Mouse (Mus musculus): ENCODE results near the gene Fas. TPM values are rescaled to one million over a fixed set of nuclear protein-coding genes. Genes with fewer than 3 reads are reported as not detected.
A peak's percentile ranks its signal among the peaks of the same experiment; 100 is the strongest.

Gene Fas
- polyA plus RNA-seq, 1 experiment from 2014 or later, result 1.9 TPM

DNA sequence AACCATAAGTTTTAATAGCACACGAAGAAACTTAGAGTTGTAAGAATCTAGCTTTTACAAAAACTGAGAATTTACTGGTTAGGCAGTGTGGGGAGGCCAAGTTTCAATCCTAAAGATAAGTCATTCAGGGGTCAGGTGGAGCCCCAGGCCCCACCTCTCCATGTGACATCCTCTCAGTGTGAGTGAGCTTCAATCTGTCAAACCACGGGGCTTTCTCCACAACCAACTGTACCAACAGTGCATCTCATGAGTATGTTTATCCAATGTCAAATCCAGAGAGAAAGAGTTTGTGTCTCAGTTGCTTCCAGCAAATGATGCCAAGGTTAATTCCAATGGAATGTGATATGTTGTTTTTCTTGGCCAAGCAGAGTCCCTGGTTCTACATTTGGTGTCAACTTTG lies 5.6 kb upstream of the Fas start:
- WGBS (ENCODE audit: insufficient replicate concordance), result 29% methylated on average over 2 of the region's 2 CpGs

DNA sequence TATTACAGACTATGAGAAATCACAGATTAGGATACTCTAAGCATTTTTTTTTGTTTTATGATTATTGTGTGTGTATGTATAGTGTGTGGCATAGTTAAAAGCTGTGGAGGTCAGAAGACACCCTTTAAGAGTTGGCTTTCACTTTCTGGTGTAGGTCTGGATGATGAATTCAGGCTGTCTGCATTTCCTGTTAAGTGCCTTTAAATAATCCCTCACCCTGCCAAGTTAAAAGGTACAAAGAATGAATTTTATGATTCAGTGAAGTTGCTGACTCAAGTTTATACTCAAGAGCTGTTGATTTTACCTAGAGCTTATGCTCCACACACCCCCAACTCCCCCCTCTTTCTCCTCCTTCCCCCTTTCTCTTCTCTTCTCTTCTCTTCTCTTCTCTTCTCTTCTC lies 3.2 kb upstream of the Fas start:
- H3K9ac ChIP-seq, result no peak overlapping the region
- no peak overlapping the region for H3K4me2 ChIP-seq
- no peak overlapping the region for H3K4me3 ChIP-seq (replicated peaks)
- DNase-seq (no peak), ATAC-seq (ENCODE audit: low read depth) (no peak)
- H3K36me3 ChIP-seq, result no peaks in the 10 kb centered on the region
- H3K27ac ChIP-seq, result no peak overlapping the region
- peaks cover 4% of the 10 kb centered on the region for H3K4me1 ChIP-seq (replicated peaks)
- no peaks in the 10 kb centered on the region for H3K27me3 ChIP-seq
- H3K9me3 ChIP-seq (replicated peaks), result no peaks in the 10 kb centered on the region

More for the DNA sequence above, 5.6 kb upstream of the Fas start:
- no peaks in the 10 kb centered on the region for H3K9me3 ChIP-seq (replicated peaks)
- no peak overlapping the region for H3K4me2 ChIP-seq
- H3K27me3 ChIP-seq, result no peaks in the 10 kb centered on the region
- no peak overlapping the region for H3K27ac ChIP-seq
- no peaks in the 10 kb centered on the region for H3K36me3 ChIP-seq
- DNase-seq (no peak), ATAC-seq (ENCODE audit: low read depth) (no peak)
- H3K4me1 ChIP-seq (replicated peaks), result no peaks in the 10 kb centered on the region
- no peak overlapping the region for H3K9ac ChIP-seq
- H3K4me3 ChIP-seq (replicated peaks), result no peak overlapping the region

DNA sequence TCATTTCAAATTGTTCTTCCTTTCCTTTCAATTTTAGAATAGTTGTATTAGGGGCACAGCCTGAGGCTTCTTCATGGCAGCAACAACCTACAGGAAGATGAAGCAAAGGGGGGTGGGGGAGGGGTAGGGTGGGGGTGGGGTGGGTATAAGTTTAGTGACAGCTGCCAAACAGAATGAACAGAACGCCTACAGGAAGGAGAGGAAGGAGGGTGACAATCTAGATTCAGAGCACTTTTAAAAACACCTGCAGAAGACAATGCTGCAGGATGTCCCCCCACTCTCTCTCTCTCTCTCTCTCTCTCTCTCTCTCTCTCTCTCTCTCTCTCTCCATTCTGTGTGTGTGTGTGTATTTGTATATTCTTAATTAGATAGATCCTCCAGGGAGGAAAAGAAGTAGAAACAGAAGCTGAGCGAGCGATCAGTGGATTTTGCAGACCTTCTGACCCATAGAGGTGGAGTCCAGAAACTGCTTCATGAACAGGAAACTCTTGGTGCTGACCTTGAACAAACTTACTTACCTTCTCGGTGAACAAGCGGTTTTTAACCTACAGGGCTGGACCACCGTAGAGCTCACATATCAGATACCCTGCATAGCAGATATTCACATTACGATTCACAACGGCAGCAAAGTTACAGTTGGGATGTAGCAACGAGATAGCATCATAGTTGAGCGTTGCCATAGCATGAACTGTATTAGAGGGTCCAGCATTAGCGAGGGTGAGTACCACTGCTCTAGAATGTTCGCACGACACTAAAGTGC lies 2.6 kb upstream of the Fas start:
- H3K4me2 ChIP-seq, result no peak overlapping the region
- H3K9ac ChIP-seq, result no peak overlapping the region
- no peaks in the 10 kb centered on the region for H3K27me3 ChIP-seq
- ATAC-seq (ENCODE audit: low read depth) (no peak), DNase-seq (no peak)
- H3K36me3 ChIP-seq, result no peaks in the 10 kb centered on the region
- H3K4me1 ChIP-seq (replicated peaks), result peaks cover 4% of the 10 kb centered on the region
- H3K27ac ChIP-seq, result no peak overlapping the region
- 48% methylated on average over 13 of the region's 13 CpGs for WGBS (ENCODE audit: insufficient replicate concordance)
- H3K9me3 ChIP-seq (replicated peaks), result no peaks in the 10 kb centered on the region
- H3K4me3 ChIP-seq (replicated peaks), result no peak overlapping the region

DNA sequence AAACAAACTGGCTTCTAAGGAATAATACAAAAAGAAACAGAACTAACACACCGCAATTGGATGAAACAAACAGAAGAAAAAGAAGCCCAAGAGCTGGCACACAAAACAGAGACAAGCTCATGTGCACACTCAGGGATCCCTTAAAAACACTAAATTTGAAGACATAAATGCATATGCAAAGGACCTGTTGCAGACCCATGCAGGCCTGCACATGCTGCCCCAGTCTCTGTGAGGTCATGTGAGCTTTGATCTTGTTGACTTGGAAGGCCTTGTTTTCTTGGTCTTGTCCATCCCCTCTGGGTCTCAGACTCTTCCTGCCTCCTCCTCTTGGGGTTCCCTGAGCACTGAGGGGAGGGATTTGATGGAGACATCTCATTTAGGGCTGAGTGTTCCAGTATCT lies 1.8 kb upstream of the Fas start:
- ATAC-seq (ENCODE audit: low read depth) (no peak), DNase-seq (no peak)
- H3K4me2 ChIP-seq, result no peak overlapping the region
- no peaks in the 10 kb centered on the region for H3K9me3 ChIP-seq (replicated peaks)
- H3K4me1 ChIP-seq (replicated peaks), result peaks cover 4% of the 10 kb centered on the region
- no peak overlapping the region for H3K27ac ChIP-seq
- no peaks in the 10 kb centered on the region for H3K27me3 ChIP-seq
- H3K9ac ChIP-seq, result no peak overlapping the region
- H3K36me3 ChIP-seq, result no peaks in the 10 kb centered on the region
- H3K4me3 ChIP-seq (replicated peaks), result no peak overlapping the region
- WGBS (ENCODE audit: insufficient replicate concordance), result 65% methylated on average over 1 of the region's 1 CpGs

DNA sequence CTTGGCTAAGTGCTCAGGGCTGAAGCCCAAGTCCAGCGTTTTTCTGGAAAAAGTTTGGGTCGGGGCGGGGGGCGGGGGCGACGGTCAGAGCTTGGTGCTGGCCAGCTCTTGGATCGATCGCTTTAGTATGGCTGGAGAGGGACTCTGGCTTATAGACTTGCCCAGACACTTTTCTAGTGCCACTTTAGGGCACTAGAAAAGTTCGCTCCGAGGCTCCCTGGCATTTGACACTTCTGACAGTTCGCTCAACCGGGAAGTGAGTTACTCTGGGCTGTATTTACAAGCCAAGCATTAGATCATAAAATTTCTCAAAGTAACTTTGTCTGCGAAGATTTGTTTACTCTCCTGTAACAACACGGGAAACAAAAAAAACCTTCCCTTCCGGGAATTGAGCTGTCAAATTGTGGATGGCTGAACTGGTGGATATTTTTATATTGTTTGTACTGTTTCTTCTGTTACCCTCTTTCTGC lies 441 bp downstream of the Fas start:
- peak overlapping the region; percentile 54 for H3K9ac ChIP-seq
- WGBS (ENCODE audit: insufficient replicate concordance), result 4% methylated on average over 15 of the region's 15 CpGs
- H3K4me3 ChIP-seq (replicated peaks), result peak overlapping the region; percentile 54
- H3K27me3 ChIP-seq, result no peaks in the 10 kb centered on the region
- ATAC-seq (ENCODE audit: low read depth), result 0 out of 2 replicates have a peak, but pooled peaks have one; percentile 13
- no peak overlapping the region for H3K27ac ChIP-seq
- no peak for DNase-seq
- peaks cover 4% of the 10 kb centered on the region for H3K4me1 ChIP-seq (replicated peaks)
- H3K36me3 ChIP-seq, result no peaks in the 10 kb centered on the region
- no peaks in the 10 kb centered on the region for H3K9me3 ChIP-seq (replicated peaks)
- peak overlapping the region; percentile 74 for H3K4me2 ChIP-seq

DNA sequence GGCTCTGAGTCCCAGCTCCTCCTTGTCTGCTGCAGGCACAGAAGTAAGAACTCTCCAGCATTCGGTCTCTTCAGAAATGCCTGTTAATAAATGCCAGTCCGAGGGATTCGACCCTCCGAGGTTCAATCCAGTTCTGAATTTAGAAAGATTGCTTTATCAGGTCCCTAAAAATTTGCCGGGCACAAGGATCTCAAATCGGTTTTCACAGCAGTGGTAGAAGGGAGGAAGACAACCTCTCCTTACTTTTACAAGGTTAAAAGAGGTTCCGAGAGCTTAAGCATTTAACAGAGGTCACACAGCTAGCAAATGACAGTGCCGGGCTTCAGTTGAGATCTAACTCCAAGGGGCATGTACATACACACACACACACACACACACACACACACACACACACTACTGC lies 913 bp downstream of the Fas start:
- Histone ChIP-seq H3K4me2 (peak overlapping the region; percentile 74), H3K27me3 (no peaks in the 10 kb centered on the region), H3K9me3 (replicated peaks) (no peaks in the 10 kb centered on the region), H3K4me3 (replicated peaks) (peak overlapping the region; percentile 54), H3K27ac (no peak overlapping the region), H3K36me3 (no peaks in the 10 kb centered on the region), H3K9ac (no peak overlapping the region; the same call in 1 of the 2 replicates), H3K4me1 (replicated peaks) (peaks cover 4% of the 10 kb centered on the region)
- 42% methylated on average over 8 of the region's 8 CpGs for WGBS (ENCODE audit: insufficient replicate concordance)
- DNase-seq (no peak), ATAC-seq (ENCODE audit: low read depth) (no peak)

DNA sequence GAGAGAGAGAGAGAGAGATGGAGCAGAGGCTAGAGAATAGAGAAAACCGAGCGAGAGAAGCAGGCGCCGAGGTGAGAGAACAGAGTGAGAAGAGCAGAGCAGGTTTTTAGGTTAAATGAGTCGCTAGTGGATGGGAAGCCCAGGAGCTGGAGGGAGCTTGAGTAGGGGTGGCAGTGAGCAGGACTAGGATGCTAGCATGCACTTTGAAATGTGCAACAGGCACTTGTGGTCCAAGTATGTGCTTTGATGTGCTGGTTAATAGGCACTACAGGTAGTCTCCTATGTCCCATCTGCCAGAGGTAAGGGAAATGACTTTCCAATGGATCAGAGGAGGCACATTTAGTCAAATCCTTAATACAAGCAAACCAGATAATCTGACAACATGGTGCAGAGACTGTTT lies 1.5 kb downstream of the Fas start:
- H3K9ac ChIP-seq, result no peak overlapping the region
- DNase-seq, result no peak

DNA sequence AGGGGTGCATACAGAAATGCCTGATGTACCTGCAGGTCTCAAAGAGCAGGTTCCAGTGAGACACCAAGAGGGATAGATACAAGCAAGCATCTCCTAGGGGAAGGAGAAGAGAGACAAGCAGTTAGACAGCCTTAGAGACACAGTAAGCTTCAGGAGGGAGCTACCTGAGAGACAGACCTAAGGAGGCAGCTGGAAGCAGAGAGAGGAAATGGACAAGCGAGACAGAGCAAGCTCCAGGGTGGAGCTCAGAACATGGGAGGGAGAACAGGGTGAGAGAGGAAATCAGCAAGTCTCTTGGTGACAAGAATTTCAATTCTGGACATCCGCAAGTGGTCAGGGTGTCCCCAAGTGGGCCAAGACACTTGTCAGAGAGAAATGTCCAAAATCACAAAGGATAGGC lies 2.2 kb downstream of the Fas start:
- Histone ChIP-seq H3K27ac (no peak overlapping the region), H3K27me3 (no peaks in the 10 kb centered on the region), H3K36me3 (no peaks in the 10 kb centered on the region), H3K9ac (no peak overlapping the region), H3K9me3 (replicated peaks) (no peaks in the 10 kb centered on the region), H3K4me1 (replicated peaks) (peaks cover 4% of the 10 kb centered on the region), H3K4me3 (replicated peaks) (no peak overlapping the region), H3K4me2 (no peak overlapping the region)
- DNase-seq (no peak), ATAC-seq (ENCODE audit: low read depth) (no peak)
- 52% methylated on average over 2 of the region's 2 CpGs for WGBS (ENCODE audit: insufficient replicate concordance)

More for the DNA sequence above, 1.5 kb downstream of the Fas start:
- WGBS (ENCODE audit: insufficient replicate concordance), result 63% methylated on average over 5 of the region's 5 CpGs
- ATAC-seq (ENCODE audit: low read depth), result no peak
- H3K36me3 ChIP-seq, result no peaks in the 10 kb centered on the region
- no peaks in the 10 kb centered on the region for H3K9me3 ChIP-seq (replicated peaks)
- no peak overlapping the region for H3K4me2 ChIP-seq
- H3K27me3 ChIP-seq, result no peaks in the 10 kb centered on the region
- no peak overlapping the region for H3K27ac ChIP-seq
- peaks cover 4% of the 10 kb centered on the region for H3K4me1 ChIP-seq (replicated peaks)
- no peak overlapping the region for H3K4me3 ChIP-seq (replicated peaks)

DNA sequence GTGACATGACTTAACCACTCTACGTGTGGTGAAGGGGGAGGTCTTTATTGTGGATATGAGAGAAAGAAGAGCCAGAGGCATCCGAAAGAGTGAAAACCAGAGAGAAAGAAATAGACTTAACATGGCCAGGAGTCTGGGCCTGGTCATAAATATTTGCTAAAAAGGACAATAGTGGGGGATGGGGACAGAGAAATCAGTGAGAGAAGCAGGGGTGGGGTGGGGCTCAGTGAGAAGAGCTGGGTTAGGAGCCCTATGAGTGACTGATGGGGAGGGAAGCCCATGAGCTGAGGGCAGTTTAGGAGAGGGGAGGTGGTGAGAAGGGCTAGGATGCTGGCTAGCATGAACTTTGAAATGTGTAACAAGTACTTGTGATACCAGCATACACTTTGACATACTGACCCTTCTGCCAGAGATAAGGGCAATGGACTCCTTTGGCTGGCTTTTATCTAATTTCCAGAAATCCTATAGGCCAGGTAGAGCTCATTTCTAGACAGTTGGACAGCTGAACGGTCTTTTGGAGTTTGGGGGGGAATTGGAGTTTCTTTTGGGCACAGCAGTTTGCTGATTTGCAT lies 3.0 kb downstream of the Fas start:
- H3K27me3 ChIP-seq, result no peaks in the 10 kb centered on the region
- no peaks in the 10 kb centered on the region for H3K36me3 ChIP-seq
- DNase-seq (no peak), ATAC-seq (ENCODE audit: low read depth) (no peak)
- WGBS (ENCODE audit: insufficient replicate concordance), result 53% methylated on average over 3 of the region's 3 CpGs
- peaks cover 4% of the 10 kb centered on the region for H3K4me1 ChIP-seq (replicated peaks)
- no peak overlapping the region for H3K4me2 ChIP-seq
- H3K4me3 ChIP-seq (replicated peaks), result no peak overlapping the region
- H3K9me3 ChIP-seq (replicated peaks), result no peaks in the 10 kb centered on the region
- H3K27ac ChIP-seq, result no peak overlapping the region
- no peak overlapping the region for H3K9ac ChIP-seq

DNA sequence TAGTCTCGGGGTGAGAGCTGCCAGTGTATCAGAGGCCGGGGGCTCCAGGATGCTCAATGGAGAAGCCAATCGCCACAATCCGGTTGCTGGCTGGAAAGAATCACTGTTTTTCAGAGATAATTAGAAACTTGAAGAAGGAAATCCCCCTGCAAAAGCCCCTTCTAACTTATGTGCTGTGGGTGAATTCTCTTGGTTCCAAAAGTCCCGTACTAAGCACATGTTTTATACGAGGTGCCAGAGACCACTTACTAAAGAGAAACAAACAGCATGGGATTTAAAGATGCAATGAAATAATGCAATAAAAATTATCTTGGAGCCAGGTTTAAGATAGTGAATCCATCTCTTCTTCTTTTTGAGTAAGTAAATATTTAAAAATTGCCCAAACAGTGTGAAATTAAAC lies 5.0 kb downstream of the Fas start:
- Histone ChIP-seq H3K9ac (no peak overlapping the region), H3K4me1 (replicated peaks) (peaks cover 4% of the 10 kb centered on the region), H3K4me2 (no peak overlapping the region), H3K4me3 (replicated peaks) (no peak overlapping the region), H3K9me3 (replicated peaks) (no peaks in the 10 kb centered on the region), H3K36me3 (no peaks in the 10 kb centered on the region), H3K27ac (no peak overlapping the region), H3K27me3 (no peaks in the 10 kb centered on the region)
- no peak for DNase-seq
- no peak for ATAC-seq (ENCODE audit: low read depth)
- WGBS (ENCODE audit: insufficient replicate concordance), result 57% methylated on average over 6 of the region's 6 CpGs

DNA sequence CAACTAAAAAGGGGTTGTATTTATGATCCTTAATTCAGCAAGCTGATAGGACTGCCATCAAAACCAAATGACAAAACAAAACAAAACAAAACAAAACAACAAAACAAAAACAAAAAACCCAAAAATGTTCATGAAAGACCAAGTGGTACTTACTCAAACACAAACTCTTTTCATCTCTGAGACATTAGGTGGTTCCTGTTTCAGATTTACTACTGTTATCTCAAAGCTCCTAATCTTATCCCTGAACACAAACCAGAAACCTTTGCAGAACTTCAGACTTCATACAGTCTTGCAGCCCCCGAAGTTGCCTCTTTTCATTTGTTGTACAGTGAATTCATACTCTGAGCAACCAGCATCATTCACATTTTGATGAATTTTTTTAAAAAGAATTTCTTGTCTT lies 8.1 kb downstream of the Fas start:
- WGBS (ENCODE audit: insufficient replicate concordance), result 26% methylated on average over 1 of the region's 1 CpGs
- DNase-seq (no peak), ATAC-seq (ENCODE audit: low read depth) (no peak)
- Histone ChIP-seq H3K4me2 (no peak overlapping the region), H3K9ac (no peak overlapping the region), H3K27me3 (no peaks in the 10 kb centered on the region), H3K9me3 (replicated peaks) (no peaks in the 10 kb centered on the region), H3K4me1 (replicated peaks) (no peaks in the 10 kb centered on the region), H3K4me3 (replicated peaks) (no peak overlapping the region), H3K36me3 (no peaks in the 10 kb centered on the region), H3K27ac (no peak overlapping the region)

DNA sequence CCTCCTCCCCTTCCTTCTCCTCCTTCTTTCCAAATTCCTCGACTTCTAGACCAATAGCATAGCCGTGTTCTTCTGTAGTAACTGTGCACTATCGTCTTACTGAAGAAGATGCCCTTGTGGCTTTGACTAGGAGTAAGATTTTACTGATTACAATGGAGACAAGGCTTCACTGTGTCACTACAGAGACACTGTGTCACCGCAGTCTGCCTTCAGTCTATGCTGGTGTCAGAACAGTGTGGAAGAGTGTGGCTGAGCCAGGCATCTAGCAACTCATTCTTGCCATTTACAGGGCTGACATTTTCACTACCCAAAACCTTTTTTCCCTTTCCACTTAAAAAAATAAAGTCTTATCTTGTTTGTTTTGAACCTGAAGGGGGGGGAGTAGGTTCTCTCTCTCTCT lies 8.8 kb downstream of the Fas start:
- Histone ChIP-seq H3K36me3 (no peaks in the 10 kb centered on the region), H3K27ac (no peak overlapping the region), H3K4me2 (no peak overlapping the region), H3K27me3 (no peaks in the 10 kb centered on the region), H3K9ac (no peak overlapping the region), H3K4me1 (replicated peaks) (no peaks in the 10 kb centered on the region), H3K9me3 (replicated peaks) (no peaks in the 10 kb centered on the region), H3K4me3 (replicated peaks) (no peak overlapping the region)
- DNase-seq (no peak), ATAC-seq (ENCODE audit: low read depth) (no peak)
- WGBS (ENCODE audit: insufficient replicate concordance), result 50% methylated on average over 4 of the region's 4 CpGs
